Mouse (Mus musculus) liver, adult 2 months (tissue): Measurements from ENCODE around the gene Bmp3. TPM values are rescaled to one million over a fixed set of nuclear protein-coding genes. Genes with fewer than 3 reads are reported as not detected.

Experiments used
- DNase-seq: peaks from one replicate; pipeline ENCODE4 v3.0.0-alpha.2; 2011; ENCODE audit warnings: low read depth, low spot score; ENCODE audit errors: extremely low read depth
- H3K27ac ChIP-seq: fragments of 200-500 bp; replicated peaks from 2 replicates; pipeline ENCODE4 v1.5.1; 2012; ENCODE audit warnings: low read depth, mild to moderate bottlenecking, control low read depth, inconsistent platforms, low read length; ENCODE audit not compliant: insufficient read depth
- H3K27me3 ChIP-seq: fragments of 200-500 bp; 2 replicates; pipeline ENCODE4 v1.6.1; 2012; ENCODE audit warnings: mild to moderate bottlenecking, moderate library complexity, low read length, inconsistent platforms; ENCODE audit not compliant: control insufficient read depth, insufficient read depth
- H3K36me3 ChIP-seq: fragments of 200-500 bp; 2 replicates; pipeline ENCODE4 v1.6.1; 2012; ENCODE audit warnings: low read length, inconsistent platforms; ENCODE audit not compliant: control insufficient read depth, insufficient read depth
- H3K4me1 ChIP-seq: fragments of 200-500 bp; 2 replicates; pipeline ENCODE4 v1.6.1; 2011; ENCODE audit warnings: low read length; ENCODE audit not compliant: control insufficient read depth, insufficient read depth
- H3K4me3 ChIP-seq: fragments of 200-500 bp; 2 replicates; pipeline ENCODE4 v1.5.1; 2011; ENCODE audit warnings: low read depth, mild to moderate bottlenecking, control low read depth, low read length, moderate library complexity; ENCODE audit not compliant: insufficient read depth
- H3K79me2 ChIP-seq: fragments of 200-500 bp; 2 replicates; pipeline ENCODE4 v1.6.1; 2012; ENCODE audit warnings: inconsistent platforms, mild to moderate bottlenecking, low read length, moderate library complexity; ENCODE audit not compliant: control insufficient read depth, insufficient read depth
- H3K9ac ChIP-seq: fragments of 200-500 bp; 2 replicates; pipeline ENCODE4 v1.6.1; 2012; ENCODE audit warnings: low read depth, mild to moderate bottlenecking, control low read depth, inconsistent platforms, low read length
- CTCF ChIP-seq: fragments of 200-500 bp; IDR thresholded peaks from 2 replicates; pipeline ENCODE4 v1.5.1; 2011; ENCODE audit warnings: low read depth, low read length, control low read depth
- POLR2A ChIP-seq: fragments of 200-500 bp; IDR thresholded peaks from 2 replicates; pipeline ENCODE4 v1.6.1; 2011; ENCODE audit warnings: low read length, control low read depth; ENCODE audit not compliant: insufficient read depth; ENCODE audit errors: extremely low read depth
- WGBS: fragments of 180-500 bp; shearing (Covaris S2); methylation state at CpG from one replicate; pipeline ENCODE4 v1.1.7; 2018; 5-methylcytosine and 5-hydroxymethylcytosine counted together
- polyA plus RNA-seq: library from polyadenylated mRNA; depleted of rRNA; stranded (reverse); fragments of >200 nt; gene quantifications from 2 replicates; pipeline ENCODE4 v1.2.3, GENCODE M21; 2012
- total RNA-seq: library from RNA; depleted of rRNA; stranded (reverse); fragments of >200 nt; gene quantifications from 2 replicates; pipeline ENCODE4 v1.2.3, GENCODE M21; 2014

Gene Bmp3
- total and polyA plus RNA-seq, 2 experiments = under 0.01 to 0.06 TPM

GRCm38 (mm10) chr5:98854627-98855564, 681 bp downstream of the Bmp3 start:
- no peak overlapping the region for H3K9ac ChIP-seq
- no peak overlapping the region for H3K4me3 ChIP-seq
- H3K27ac ChIP-seq = no peak overlapping the region

GRCm38 (mm10) chr5:98855741-98856140, 1.5 kb downstream of the Bmp3 start:
- DNase-seq = no peak
- WGBS = 8% methylated on average over 12 of the region's 12 CpGs
- H3K27me3 ChIP-seq = peaks cover 10% of the 10 kb centered on the region
- no peak overlapping the region for H3K9ac ChIP-seq
- no peak overlapping the region for H3K4me3 ChIP-seq
- no peaks in the 10 kb centered on the region for H3K36me3 ChIP-seq
- no peaks in the 10 kb centered on the region for H3K4me1 ChIP-seq
- H3K79me2 ChIP-seq = no peaks in the 10 kb centered on the region
- H3K27ac ChIP-seq = no peak overlapping the region
- TF ChIP-seq CTCF (no peak), POLR2A (no peak)

More at GRCm38 (mm10) chr5:98854627-98855564, 681 bp downstream of the Bmp3 start:
- WGBS = 3% methylated on average over 75 of the region's 75 CpGs
- H3K4me1 ChIP-seq = no peaks in the 10 kb centered on the region
- DNase-seq = no peak
- H3K27me3 ChIP-seq = peaks cover 10% of the 10 kb centered on the region
- TF ChIP-seq CTCF (no peak), POLR2A (no peak)
- no peaks in the 10 kb centered on the region for H3K79me2 ChIP-seq
- H3K36me3 ChIP-seq = no peaks in the 10 kb centered on the region

DNA sequence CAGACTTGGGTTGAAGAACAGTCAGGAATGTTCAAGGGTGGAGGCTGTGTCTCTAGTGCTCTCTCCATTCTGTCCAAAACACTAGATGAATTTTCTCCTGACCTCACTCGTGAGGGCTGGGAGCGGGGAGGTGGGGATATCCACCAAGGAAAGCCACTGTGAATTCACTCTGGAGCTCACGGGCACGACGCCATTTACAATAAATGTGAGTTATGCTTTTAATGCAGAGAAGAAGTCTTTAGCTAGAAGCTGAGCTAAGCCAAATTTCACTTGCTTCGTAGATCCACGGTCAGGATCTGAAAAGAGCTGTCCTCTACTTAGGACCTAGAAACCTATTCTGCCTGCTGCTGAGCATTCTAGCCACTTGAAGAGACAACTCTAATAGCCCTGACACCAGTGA, 2.1 kb downstream of the Bmp3 start:
- Histone ChIP-seq H3K9ac (no peak overlapping the region), H3K27me3 (peaks cover 10% of the 10 kb centered on the region)
- 51% methylated on average over 7 of the region's 7 CpGs for WGBS

DNA sequence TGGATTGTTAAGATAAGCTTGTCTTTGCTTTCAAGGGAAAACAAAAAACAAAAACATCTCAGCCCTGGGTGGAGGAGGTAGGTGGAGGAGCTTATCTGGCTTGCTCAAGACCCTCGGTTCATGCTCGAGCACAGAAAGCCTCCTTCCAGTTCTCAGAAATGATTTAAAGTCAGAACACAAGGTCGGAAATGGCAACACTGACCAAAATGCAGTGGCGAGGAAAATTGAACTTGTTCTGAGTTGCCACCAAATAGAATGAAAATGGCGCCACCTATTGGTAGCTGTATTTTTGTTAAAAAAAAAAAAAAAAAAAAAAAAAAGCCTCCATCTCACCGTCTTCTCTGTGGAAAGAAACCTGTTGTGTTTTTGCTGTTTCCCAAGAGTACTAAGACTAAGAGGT, 9.7 kb downstream of the Bmp3 start:
- Histone ChIP-seq H3K36me3 (no peaks in the 10 kb centered on the region), H3K9ac (no peak overlapping the region), H3K27ac (no peak overlapping the region), H3K4me3 (no peak overlapping the region), H3K4me1 (peaks cover 2% of the 10 kb centered on the region; the same call in 1 of the 2 replicates), H3K27me3 (no peaks in the 10 kb centered on the region), H3K79me2 (no peaks in the 10 kb centered on the region)
- no peak for TF ChIP-seq POLR2A
- TF ChIP-seq CTCF = no peak
- 0% methylated on average over 6 of the region's 6 CpGs for WGBS
- DNase-seq = peak; percentile 52

More for the DNA sequence above, 2.1 kb downstream of the Bmp3 start:
- no peaks in the 10 kb centered on the region for H3K79me2 ChIP-seq
- H3K4me3 ChIP-seq = no peak overlapping the region
- H3K4me1 ChIP-seq = no peaks in the 10 kb centered on the region
- H3K27ac ChIP-seq = no peak overlapping the region
- no peak for TF ChIP-seq CTCF
- TF ChIP-seq POLR2A = no peak
- no peaks in the 10 kb centered on the region for H3K36me3 ChIP-seq
- DNase-seq = no peak

- Histone ChIP-seq H3K4me3 (no peak overlapping the region), H3K9ac (no peak overlapping the region), H3K36me3 (no peaks in the 10 kb centered on the region), H3K4me1 (peaks cover 2% of the 10 kb centered on the region; the same call in 1 of the 2 replicates), H3K79me2 (no peaks in the 10 kb centered on the region), H3K27ac (no peak overlapping the region), H3K27me3 (no peaks in the 10 kb centered on the region)
- TF ChIP-seq POLR2A = no peak
- TF ChIP-seq CTCF = no peak
- WGBS = 56% methylated on average over 5 of the region's 5 CpGs
- DNase-seq = no peak
Measured at GRCm38 (mm10) chr5:98865146-98865545, 10.9 kb downstream of the Bmp3 start.

DNA sequence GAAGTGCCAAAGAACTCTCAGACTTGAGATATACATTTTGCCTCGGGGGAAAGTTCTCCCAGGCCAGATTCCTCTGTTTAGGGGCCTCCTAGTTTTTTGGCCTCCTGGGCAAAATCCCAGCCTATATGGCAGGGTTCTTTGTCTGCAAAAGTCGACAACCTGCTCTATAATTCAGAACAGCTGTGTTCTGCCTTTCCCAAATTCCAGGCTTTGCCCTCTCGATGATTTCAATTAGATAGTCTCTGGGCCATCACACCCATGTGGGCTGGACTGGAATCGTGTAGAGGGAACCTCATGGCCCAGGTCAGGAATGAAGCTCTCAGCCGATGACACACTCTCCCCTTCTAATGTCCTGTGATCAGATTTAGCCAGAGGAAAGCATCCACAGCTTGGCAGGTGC, 21.8 kb downstream of the Bmp3 start:
- Histone ChIP-seq H3K4me1 (no peaks in the 10 kb centered on the region), H3K27ac (no peak overlapping the region), H3K79me2 (no peaks in the 10 kb centered on the region), H3K27me3 (no peaks in the 10 kb centered on the region), H3K36me3 (no peaks in the 10 kb centered on the region), H3K4me3 (no peak overlapping the region), H3K9ac (no peak overlapping the region)
- whole genome bisulfite sequencing = 69% methylated on average over 5 of the region's 5 CpGs
- DNase-seq = no peak
- no peak for TF ChIP-seq CTCF
- TF ChIP-seq POLR2A = no peak
